Mouse (Mus musculus) kidney, embryonic 16.5 days (tissue): ENCODE data around the gene Dapk2. TPM values are rescaled to one million over a fixed set of nuclear protein-coding genes. Genes with fewer than 3 reads are reported as not detected.

ENCODE experiments used
- ATAC-seq: fragments of 200-750 bp; cut with Nextera tagmentation; 2 replicates; pipeline ENCODE4 v1.8.0; 2017; ENCODE audit warnings: moderate TSS enrichment; ENCODE audit not compliant: low FRiP score, low TSS enrichment
- H3K27ac ChIP-seq: fragments of 300-500 bp; sonication (generic); 2 replicates; pipeline ENCODE4 v1.5.1; 2014; ENCODE audit warnings: low read length
- H3K27me3 ChIP-seq: fragments of 300-500 bp; sonication (generic); 2 replicates; pipeline ENCODE4 v1.6.1; 2014; ENCODE audit warnings: low read length, control low read depth, mixed read lengths; ENCODE audit not compliant: insufficient read depth
- H3K36me3 ChIP-seq: fragments of 300-500 bp; sonication (generic); 2 replicates; pipeline ENCODE4 v1.6.1; 2014; ENCODE audit warnings: low read length, control low read depth, mixed read lengths; ENCODE audit not compliant: insufficient read depth
- H3K4me1 ChIP-seq: fragments of 300-500 bp; sonication (generic); 2 replicates; pipeline ENCODE4 v1.6.1; 2014; ENCODE audit warnings: low read length, control low read depth, mixed read lengths; ENCODE audit not compliant: insufficient read depth
- H3K4me2 ChIP-seq: fragments of 300-500 bp; sonication (generic); replicated peaks from 2 replicates; pipeline ENCODE4 v1.6.1; 2014; ENCODE audit warnings: low read depth, low read length
- H3K4me3 ChIP-seq: fragments of 300-500 bp; sonication (generic); 2 replicates; pipeline ENCODE4 v1.5.1; 2014; ENCODE audit warnings: mild to moderate bottlenecking, low read length
- H3K9ac ChIP-seq: fragments of 300-500 bp; sonication (generic); replicated peaks from 2 replicates; pipeline ENCODE4 v1.6.1; 2014; ENCODE audit warnings: low read length
- H3K9me3 ChIP-seq: fragments of 300-500 bp; sonication (generic); 2 replicates; pipeline ENCODE4 v1.6.1; 2016; ENCODE audit warnings: low read length, control low read depth
- WGBS: fragments of 180-500 bp; shearing (Covaris S2); extraction: QIAGEN DNeasy Blood & Tissue Kit; methylation state at CpG from one replicate; pipeline ENCODE4 v1.1.7; 2014; 5-methylcytosine and 5-hydroxymethylcytosine counted together
- polyA plus RNA-seq: library from polyadenylated mRNA; unstranded; fragments of >200 nt; fragmentation: Nextera tagmentation; extraction: Ambion mirVana; gene quantifications from 2 replicates; pipeline ENCODE4 v1.2.1, GENCODE M21; 2015

The Dapk2 gene
- polyA plus RNA-seq, 1 experiment from 2014 or later = 4.9 TPM

GRCm38 (mm10) chr9:66199657-66200410 is 41.8 kb downstream of the Dapk2 start:
- Histone ChIP-seq H3K27ac (no peak overlapping the region), H3K4me2 (no peak overlapping the region), H3K9me3 (no peaks in the 10 kb centered on the region), H3K4me3 (no peak overlapping the region), H3K4me1 (no peaks in the 10 kb centered on the region), H3K36me3 (no peaks in the 10 kb centered on the region), H3K27me3 (no peaks in the 10 kb centered on the region), H3K9ac (no peak overlapping the region)
- 79% methylated on average over 14 of the region's 14 CpGs for WGBS
- ATAC-seq = peak; percentile 77

GRCm38 (mm10) chr9:66200411-66200789 is 42.4 kb downstream of the Dapk2 start:
- Histone ChIP-seq H3K4me3 (no peak overlapping the region), H3K4me1 (no peaks in the 10 kb centered on the region), H3K27me3 (no peaks in the 10 kb centered on the region), H3K9me3 (no peaks in the 10 kb centered on the region), H3K27ac (no peak overlapping the region), H3K4me2 (no peak overlapping the region), H3K36me3 (no peaks in the 10 kb centered on the region), H3K9ac (no peak overlapping the region)
- ATAC-seq = no peak
- 74% methylated on average over 5 of the region's 5 CpGs for WGBS

GRCm38 (mm10) chr9:66201665-66202064 is 43.6 kb downstream of the Dapk2 start:
- H3K27ac ChIP-seq = no peak overlapping the region
- H3K4me1 ChIP-seq = no peaks in the 10 kb centered on the region
- no peaks in the 10 kb centered on the region for H3K36me3 ChIP-seq
- no peak for ATAC-seq
- no peak overlapping the region for H3K4me2 ChIP-seq
- no peak overlapping the region for H3K4me3 ChIP-seq
- WGBS = 43% methylated on average over 6 of the region's 6 CpGs
- no peak overlapping the region for H3K9ac ChIP-seq
- no peaks in the 10 kb centered on the region for H3K9me3 ChIP-seq
- H3K27me3 ChIP-seq = no peaks in the 10 kb centered on the region

GRCm38 (mm10) chr9:66202463-66202862 is 44.4 kb downstream of the Dapk2 start:
- no peak overlapping the region for H3K4me3 ChIP-seq
- H3K4me2 ChIP-seq = no peak overlapping the region
- H3K9me3 ChIP-seq = no peaks in the 10 kb centered on the region
- no peaks in the 10 kb centered on the region for H3K36me3 ChIP-seq
- H3K4me1 ChIP-seq = no peaks in the 10 kb centered on the region
- WGBS = 78% methylated on average over 7 of the region's 7 CpGs
- ATAC-seq = no peak
- H3K9ac ChIP-seq = no peak overlapping the region
- H3K27ac ChIP-seq = no peak overlapping the region
- H3K27me3 ChIP-seq = no peaks in the 10 kb centered on the region

GRCm38 (mm10) chr9:66205702-66206101 is 47.7 kb downstream of the Dapk2 start:
- no peaks in the 10 kb centered on the region for H3K36me3 ChIP-seq
- H3K27ac ChIP-seq = no peak overlapping the region
- no peak overlapping the region for H3K4me2 ChIP-seq
- no peaks in the 10 kb centered on the region for H3K4me1 ChIP-seq
- H3K9me3 ChIP-seq = no peaks in the 10 kb centered on the region
- no peak overlapping the region for H3K4me3 ChIP-seq
- H3K27me3 ChIP-seq = no peaks in the 10 kb centered on the region
- no peak overlapping the region for H3K9ac ChIP-seq
- WGBS = 85% methylated on average over 9 of the region's 9 CpGs
- no peak for ATAC-seq

GRCm38 (mm10) chr9:66206825-66207224 is 48.8 kb downstream of the Dapk2 start:
- Histone ChIP-seq H3K4me2 (no peak overlapping the region), H3K4me1 (peaks cover 5% of the 10 kb centered on the region), H3K4me3 (no peak overlapping the region), H3K36me3 (no peaks in the 10 kb centered on the region), H3K27me3 (no peaks in the 10 kb centered on the region), H3K9me3 (no peaks in the 10 kb centered on the region), H3K27ac (no peak overlapping the region), H3K9ac (no peak overlapping the region)
- ATAC-seq = no peak
- WGBS = 51% methylated on average over 5 of the region's 5 CpGs

GRCm38 (mm10) chr9:66211420-66211819 is 53.4 kb downstream of the Dapk2 start:
- H3K4me2 ChIP-seq = no peak overlapping the region
- no peaks in the 10 kb centered on the region for H3K36me3 ChIP-seq
- no peak overlapping the region for H3K9ac ChIP-seq
- H3K4me1 ChIP-seq = peaks cover 14% of the 10 kb centered on the region
- no peak overlapping the region for H3K4me3 ChIP-seq
- ATAC-seq = no peak
- H3K27ac ChIP-seq = 0 out of 2 replicates have a peak overlapping the region, but pooled peaks have one; percentile 7
- 43% methylated on average over 4 of the region's 4 CpGs for WGBS
- H3K27me3 ChIP-seq = no peaks in the 10 kb centered on the region
- H3K9me3 ChIP-seq = no peaks in the 10 kb centered on the region

- WGBS = 69% methylated on average over 2 of the region's 2 CpGs
- no peak for ATAC-seq
- H3K27ac ChIP-seq = 0 out of 2 replicates have a peak overlapping the region, but pooled peaks have one; percentile 13
Measured at GRCm38 (mm10) chr9:66212088-66212487, 54.1 kb downstream of the Dapk2 start.

GRCm38 (mm10) chr9:66212802-66213201 is 54.8 kb downstream of the Dapk2 start:
- Histone ChIP-seq H3K36me3 (no peaks in the 10 kb centered on the region), H3K27ac (peak overlapping the region; percentile 47; the same call in 1 of the 2 replicates), H3K4me3 (no peak overlapping the region), H3K27me3 (no peaks in the 10 kb centered on the region), H3K9ac (no peak overlapping the region), H3K9me3 (no peaks in the 10 kb centered on the region), H3K4me1 (peaks cover 14% of the 10 kb centered on the region), H3K4me2 (no peak overlapping the region)
- ATAC-seq = no peak
- 57% methylated on average over 5 of the region's 5 CpGs for WGBS

More at GRCm38 (mm10) chr9:66212088-66212487, 54.1 kb downstream of the Dapk2 start:
- Histone ChIP-seq H3K4me3 (no peak overlapping the region), H3K4me2 (no peak overlapping the region), H3K4me1 (peaks cover 14% of the 10 kb centered on the region), H3K36me3 (no peaks in the 10 kb centered on the region), H3K9ac (no peak overlapping the region), H3K9me3 (no peaks in the 10 kb centered on the region), H3K27me3 (no peaks in the 10 kb centered on the region)

GRCm38 (mm10) chr9:66213386-66214032 is 55.5 kb downstream of the Dapk2 start:
- H3K27ac ChIP-seq = peak overlapping the region; percentile 52
- no peak overlapping the region for H3K4me3 ChIP-seq
- H3K4me2 ChIP-seq = no peak overlapping the region
- no peaks in the 10 kb centered on the region for H3K27me3 ChIP-seq
- H3K9ac ChIP-seq = no peak overlapping the region
- 27% methylated on average over 5 of the region's 5 CpGs for WGBS
- no peak; the same call in 1 of the 2 replicates for ATAC-seq
- H3K36me3 ChIP-seq = no peaks in the 10 kb centered on the region
- peaks cover 14% of the 10 kb centered on the region for H3K4me1 ChIP-seq
- H3K9me3 ChIP-seq = no peaks in the 10 kb centered on the region
